Mouse (Mus musculus): ENCODE measurements around the gene Slx4ip. TPM values are rescaled to one million over a fixed set of nuclear protein-coding genes. Genes with fewer than 3 reads are reported as not detected.

The Slx4ip gene
- polyA plus RNA-seq, 2 experiments = 3.4 to 5.3 TPM

GRCm38 (mm10) chr2:137087705-137088104 is 196.7 kb downstream of the Slx4ip start:
- Histone ChIP-seq H3K9me3 (ENCODE audit: control insufficient read depth, low read length) (no peaks in the 10 kb centered on the region), H3K4me3 (replicated peaks; ENCODE audit: low read length) (no peak overlapping the region), H3K27me3 (ENCODE audit: control insufficient read depth, insufficient read depth, low read length) (no peaks in the 10 kb centered on the region), H3K9ac (ENCODE audit: low read depth, low read length, severe bottlenecking) (no peak overlapping the region), H3K4me1 (ENCODE audit: control insufficient read depth, insufficient read depth, low read length) (0 out of 2 replicates have a peak, but pooled peaks cover 9% of the 10 kb centered on the region), H3K4me2 (replicated peaks; ENCODE audit: low read depth, low read length, severe bottlenecking) (no peak overlapping the region), H3K36me3 (ENCODE audit: control insufficient read depth, insufficient read depth, low read length) (peaks cover 84% of the 10 kb centered on the region), H3K27ac (replicated peaks; ENCODE audit: low read depth, low read length) (no peak overlapping the region)
- no peak for TF ChIP-seq POLR2A (IDR thresholded peaks at IDR 0.05; ENCODE audit: borderline replicate concordance, extremely low read depth, insufficient read depth, insufficient read length)
- ATAC-seq (ENCODE audit: low FRiP score, low read depth) (peak; percentile 45; the same call in 1 of the 2 replicates), DNase-seq (ENCODE audit: low spot score) (no peak)
- 14% methylated on average over 6 of the region's 6 CpGs for WGBS

- Histone ChIP-seq H3K36me3 (ENCODE audit: control insufficient read depth, insufficient read depth, low read length) (peaks cover 88% of the 10 kb centered on the region), H3K27me3 (ENCODE audit: control insufficient read depth, insufficient read depth, low read length) (no peaks in the 10 kb centered on the region), H3K4me1 (ENCODE audit: control insufficient read depth, insufficient read depth, low read length) (peaks cover 23% of the 10 kb centered on the region; the same call in 1 of the 2 replicates), H3K4me2 (replicated peaks; ENCODE audit: low read depth, low read length, severe bottlenecking) (no peak overlapping the region), H3K27ac (replicated peaks; ENCODE audit: low read depth, low read length) (no peak overlapping the region), H3K9me3 (ENCODE audit: control insufficient read depth, low read length) (no peaks in the 10 kb centered on the region), H3K9ac (ENCODE audit: low read depth, low read length, severe bottlenecking) (no peak overlapping the region), H3K4me3 (replicated peaks; ENCODE audit: low read length) (no peak overlapping the region)
- DNase-seq (ENCODE audit: low spot score) = no peak
- WGBS = 78% methylated on average over 11 of the region's 11 CpGs
- TF ChIP-seq POLR2A (IDR thresholded peaks at IDR 0.05; ENCODE audit: borderline replicate concordance, extremely low read depth, insufficient read depth, insufficient read length) = no peak
- no peak for ATAC-seq (ENCODE audit: low FRiP score, low read depth)
Measured at GRCm38 (mm10) chr2:137091766-137092522, 200.9 kb downstream of the Slx4ip start.

- ATAC-seq (ENCODE audit: low FRiP score, low read depth) (no peak), DNase-seq (ENCODE audit: low spot score) (no peak)
- peaks cover 25% of the 10 kb centered on the region; the same call in 1 of the 2 replicates for H3K4me1 ChIP-seq (ENCODE audit: control insufficient read depth, insufficient read depth, low read length)
- no peak overlapping the region for H3K4me3 ChIP-seq (replicated peaks; ENCODE audit: low read length)
- H3K4me2 ChIP-seq (replicated peaks; ENCODE audit: low read depth, low read length, severe bottlenecking) = no peak overlapping the region
- no peak overlapping the region for H3K9ac ChIP-seq (ENCODE audit: low read depth, low read length, severe bottlenecking)
- H3K27me3 ChIP-seq (ENCODE audit: control insufficient read depth, insufficient read depth, low read length) = no peaks in the 10 kb centered on the region
- TF ChIP-seq POLR2A (IDR thresholded peaks at IDR 0.05; ENCODE audit: borderline replicate concordance, extremely low read depth, insufficient read depth, insufficient read length) = no peak
- no peaks in the 10 kb centered on the region for H3K9me3 ChIP-seq (ENCODE audit: control insufficient read depth, low read length)
- peaks cover 85% of the 10 kb centered on the region for H3K36me3 ChIP-seq (ENCODE audit: control insufficient read depth, insufficient read depth, low read length)
- 48% methylated on average over 10 of the region's 10 CpGs for WGBS
- H3K27ac ChIP-seq (replicated peaks; ENCODE audit: low read depth, low read length) = no peak overlapping the region
Measured at GRCm38 (mm10) chr2:137092523-137093297, 201.7 kb downstream of the Slx4ip start.

DNA sequence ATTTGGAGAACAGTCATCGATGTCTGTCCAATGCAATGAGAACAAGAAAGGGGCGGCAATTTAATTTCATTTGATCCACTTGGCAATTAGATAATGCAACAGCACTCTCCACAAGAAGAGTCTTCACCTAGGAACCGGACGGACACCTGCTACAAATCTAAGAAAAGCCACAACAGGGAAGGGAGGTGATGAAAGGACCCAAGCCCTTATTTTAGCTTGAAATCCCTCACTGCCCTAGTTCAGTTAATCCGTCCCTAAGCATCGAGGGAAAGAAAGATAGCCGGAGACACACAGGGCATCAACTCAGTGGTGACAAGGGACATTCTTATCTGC is 202.2 kb downstream of the Slx4ip start:
- TF ChIP-seq POLR2A (IDR thresholded peaks at IDR 0.05; ENCODE audit: borderline replicate concordance, extremely low read depth, insufficient read depth, insufficient read length) = no peak

GRCm38 (mm10) chr2:137094301-137094700 is 203.3 kb downstream of the Slx4ip start:
- H3K4me2 ChIP-seq (replicated peaks; ENCODE audit: low read depth, low read length, severe bottlenecking) = no peak overlapping the region
- no peaks in the 10 kb centered on the region for H3K27me3 ChIP-seq (ENCODE audit: control insufficient read depth, insufficient read depth, low read length)
- peaks cover 20% of the 10 kb centered on the region; the same call in 1 of the 2 replicates for H3K4me1 ChIP-seq (ENCODE audit: control insufficient read depth, insufficient read depth, low read length)
- no peak for TF ChIP-seq POLR2A (IDR thresholded peaks at IDR 0.05; ENCODE audit: borderline replicate concordance, extremely low read depth, insufficient read depth, insufficient read length)
- H3K36me3 ChIP-seq (ENCODE audit: control insufficient read depth, insufficient read depth, low read length) = peaks cover 78% of the 10 kb centered on the region
- H3K9me3 ChIP-seq (ENCODE audit: control insufficient read depth, low read length) = no peaks in the 10 kb centered on the region
- DNase-seq (ENCODE audit: low spot score) (no peak), ATAC-seq (ENCODE audit: low FRiP score, low read depth) (no peak)
- H3K9ac ChIP-seq (ENCODE audit: low read depth, low read length, severe bottlenecking) = no peak overlapping the region
- WGBS = 73% methylated on average over 8 of the region's 8 CpGs
- H3K4me3 ChIP-seq (replicated peaks; ENCODE audit: low read length) = no peak overlapping the region
- H3K27ac ChIP-seq (replicated peaks; ENCODE audit: low read depth, low read length) = no peak overlapping the region

More for the DNA sequence above, 202.2 kb downstream of the Slx4ip start:
- DNase-seq (ENCODE audit: low spot score) (no peak), ATAC-seq (ENCODE audit: low FRiP score, low read depth) (no peak)
- Histone ChIP-seq H3K9me3 (ENCODE audit: control insufficient read depth, low read length) (no peaks in the 10 kb centered on the region), H3K4me2 (replicated peaks; ENCODE audit: low read depth, low read length, severe bottlenecking) (no peak overlapping the region), H3K27me3 (ENCODE audit: control insufficient read depth, insufficient read depth, low read length) (no peaks in the 10 kb centered on the region), H3K36me3 (ENCODE audit: control insufficient read depth, insufficient read depth, low read length) (peaks cover 83% of the 10 kb centered on the region), H3K4me1 (ENCODE audit: control insufficient read depth, insufficient read depth, low read length) (peaks cover 20% of the 10 kb centered on the region; the same call in 1 of the 2 replicates), H3K27ac (replicated peaks; ENCODE audit: low read depth, low read length) (no peak overlapping the region), H3K4me3 (replicated peaks; ENCODE audit: low read length) (no peak overlapping the region), H3K9ac (ENCODE audit: low read depth, low read length, severe bottlenecking) (no peak overlapping the region)
- WGBS = 89% methylated on average over 7 of the region's 7 CpGs
